Mouse (Mus musculus) liver, adult 2 months (tissue): ENCODE results near the gene 1600012H06Rik. TPM values are rescaled to one million over a fixed set of nuclear protein-coding genes. Genes with fewer than 3 reads are reported as not detected.
A peak's percentile ranks its signal among the peaks of the same experiment; 100 is the strongest.
"Not testable (repeated sequence)": the region's sequence is repeated elsewhere in the genome, so short reads cannot be mapped to it uniquely, and the experiment has no call there.

Experiments
- DNase-seq: peaks from one replicate; pipeline ENCODE4 v3.0.0-alpha.2; 2011; ENCODE audit warnings: low read depth, low spot score; ENCODE audit errors: extremely low read depth
- H3K27ac ChIP-seq: fragments of 200-500 bp; replicated peaks from 2 replicates; pipeline ENCODE4 v1.5.1; 2012; ENCODE audit warnings: low read depth, mild to moderate bottlenecking, control low read depth, inconsistent platforms, low read length; ENCODE audit not compliant: insufficient read depth
- H3K27me3 ChIP-seq: fragments of 200-500 bp; 2 replicates; pipeline ENCODE4 v1.6.1; 2012; ENCODE audit warnings: mild to moderate bottlenecking, moderate library complexity, low read length, inconsistent platforms; ENCODE audit not compliant: control insufficient read depth, insufficient read depth
- H3K36me3 ChIP-seq: fragments of 200-500 bp; 2 replicates; pipeline ENCODE4 v1.6.1; 2012; ENCODE audit warnings: low read length, inconsistent platforms; ENCODE audit not compliant: control insufficient read depth, insufficient read depth
- H3K4me1 ChIP-seq: fragments of 200-500 bp; 2 replicates; pipeline ENCODE4 v1.6.1; 2011; ENCODE audit warnings: low read length; ENCODE audit not compliant: control insufficient read depth, insufficient read depth
- H3K4me3 ChIP-seq: fragments of 200-500 bp; 2 replicates; pipeline ENCODE4 v1.5.1; 2011; ENCODE audit warnings: low read depth, mild to moderate bottlenecking, control low read depth, low read length, moderate library complexity; ENCODE audit not compliant: insufficient read depth
- H3K79me2 ChIP-seq: fragments of 200-500 bp; 2 replicates; pipeline ENCODE4 v1.6.1; 2012; ENCODE audit warnings: inconsistent platforms, mild to moderate bottlenecking, low read length, moderate library complexity; ENCODE audit not compliant: control insufficient read depth, insufficient read depth
- H3K9ac ChIP-seq: fragments of 200-500 bp; 2 replicates; pipeline ENCODE4 v1.6.1; 2012; ENCODE audit warnings: low read depth, mild to moderate bottlenecking, control low read depth, inconsistent platforms, low read length
- WGBS: fragments of 180-500 bp; shearing (Covaris S2); methylation state at CpG from one replicate; pipeline ENCODE4 v1.1.7; 2018; 5-methylcytosine and 5-hydroxymethylcytosine counted together
- polyA plus RNA-seq: library from polyadenylated mRNA; depleted of rRNA; stranded (reverse); fragments of >200 nt; gene quantifications from 2 replicates; pipeline ENCODE4 v1.2.3, GENCODE M21; 2012
- total RNA-seq: library from RNA; depleted of rRNA; stranded (reverse); fragments of >200 nt; gene quantifications from 2 replicates; pipeline ENCODE4 v1.2.3, GENCODE M21; 2014

The 1600012H06Rik gene
- total and polyA plus RNA-seq, 2 experiments: 16.7 to 21.1 TPM

DNA sequence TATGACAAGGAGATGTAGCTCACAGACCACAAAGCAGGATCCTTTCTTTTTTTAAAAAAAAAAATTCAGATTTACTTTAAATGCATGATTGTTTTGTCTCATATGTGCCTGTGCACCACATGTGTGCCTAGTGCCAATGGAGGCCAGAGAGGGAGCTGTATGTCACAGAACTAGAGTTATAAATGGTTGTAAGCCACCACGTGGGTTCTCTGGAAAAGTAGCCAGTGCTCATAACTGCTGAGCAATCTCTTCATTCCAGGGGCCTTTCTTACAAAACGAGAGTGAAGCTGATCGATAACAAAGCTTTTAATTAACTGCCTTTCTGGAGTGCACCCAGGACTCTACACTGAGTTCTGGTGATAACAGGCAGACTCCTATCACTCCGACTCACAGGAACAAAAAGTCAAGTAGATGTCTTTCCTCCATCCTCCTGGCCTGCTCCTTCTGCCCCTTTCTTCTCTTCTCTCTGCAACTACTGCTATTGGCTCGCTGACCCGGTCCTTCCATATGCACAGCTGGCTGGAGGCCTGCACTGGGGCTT is 25.5 kb downstream of the 1600012H06Rik start:
- not testable (repeated sequence) for H3K4me3 ChIP-seq, H3K4me1 ChIP-seq, H3K27me3 ChIP-seq, H3K79me2 ChIP-seq, H3K36me3 ChIP-seq, H3K9ac ChIP-seq, H3K27ac ChIP-seq, DNase-seq
- WGBS: no CpG with 5 or more reads among the region's 6 CpGs

DNA sequence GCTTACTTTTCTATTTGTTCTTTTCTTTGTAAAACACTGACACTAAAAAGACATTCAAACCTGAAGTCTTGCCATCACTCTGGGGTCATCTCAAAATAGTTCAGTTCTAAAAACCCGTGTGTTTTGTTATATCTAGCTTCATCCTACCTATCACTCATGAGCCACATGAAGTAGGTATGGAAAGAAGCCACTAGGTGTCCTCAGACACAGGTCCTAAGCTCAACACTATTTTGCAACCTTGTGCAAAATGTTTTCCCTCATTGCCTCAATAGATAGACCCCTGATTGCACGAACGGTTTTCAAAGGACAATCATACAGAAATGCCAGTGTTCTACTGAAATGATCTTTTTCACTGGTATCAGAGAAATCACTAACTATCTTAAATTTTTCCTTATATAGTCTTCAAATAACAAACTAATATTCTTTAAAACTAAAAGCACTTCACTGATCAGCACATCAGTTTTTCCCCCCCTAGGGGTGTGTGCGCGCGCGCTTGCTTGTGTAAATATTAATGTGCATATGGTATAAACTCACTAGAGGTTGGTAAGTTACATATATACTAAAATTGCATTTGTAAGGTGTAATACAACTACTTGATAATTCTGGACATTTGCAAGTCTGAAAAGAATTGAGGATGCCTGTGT is 34.9 kb downstream of the 1600012H06Rik start:
- not testable (repeated sequence) for H3K4me1 ChIP-seq, DNase-seq, H3K27me3 ChIP-seq, H3K9ac ChIP-seq, H3K27ac ChIP-seq, H3K4me3 ChIP-seq, H3K79me2 ChIP-seq, H3K36me3 ChIP-seq
- WGBS: 0% methylated on average over 4 of the region's 7 CpGs

DNA sequence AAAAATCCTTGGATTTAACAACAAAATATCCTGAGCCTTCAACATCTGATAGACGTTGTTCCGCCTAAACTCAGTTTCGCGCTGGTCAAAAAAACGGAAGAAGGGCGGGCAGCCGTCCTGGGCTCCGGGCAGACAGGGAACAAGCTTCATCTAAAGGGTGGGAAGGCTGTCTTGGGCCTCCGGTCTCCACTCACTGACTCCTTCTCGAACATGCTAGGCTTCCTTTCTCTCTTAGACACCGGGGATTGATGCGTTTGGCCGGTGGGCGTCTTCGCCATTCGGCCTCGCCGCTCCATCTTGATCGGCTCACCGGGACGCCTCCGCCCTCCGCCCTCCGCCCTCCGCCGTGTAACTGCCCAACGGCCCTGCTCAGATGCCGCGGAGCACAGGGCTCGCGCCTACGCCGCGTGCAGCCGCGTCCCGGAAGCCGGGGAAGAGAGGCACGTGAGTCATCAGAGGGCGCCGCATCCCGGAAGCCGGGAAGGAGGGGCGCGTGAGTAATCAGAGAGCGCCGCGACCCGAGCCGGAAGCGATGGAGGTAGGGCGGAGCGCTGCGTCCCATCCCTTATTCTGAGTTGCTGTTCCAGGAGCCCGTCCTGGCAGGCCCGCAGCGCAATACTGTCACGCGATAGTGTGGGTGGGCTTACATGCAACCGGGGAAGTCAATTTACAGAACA is 35.5 kb downstream of the 1600012H06Rik start, which contains the start of the genes 9030025P20Rik and Gm3417:
Gene 9030025P20Rik, plus strand, starts transcription at position 107 of the 677 bp plus-strand sequence.
Gene Gm3417, minus strand, starts transcription at position 429 of the 677 bp plus-strand sequence.
- H3K27me3 ChIP-seq, H3K36me3 ChIP-seq, H3K4me1 ChIP-seq, H3K4me3 ChIP-seq, H3K9ac ChIP-seq, H3K79me2 ChIP-seq, DNase-seq, H3K27ac ChIP-seq: not testable (repeated sequence)
- WGBS: no CpG with 5 or more reads among the region's 60 CpGs

DNA sequence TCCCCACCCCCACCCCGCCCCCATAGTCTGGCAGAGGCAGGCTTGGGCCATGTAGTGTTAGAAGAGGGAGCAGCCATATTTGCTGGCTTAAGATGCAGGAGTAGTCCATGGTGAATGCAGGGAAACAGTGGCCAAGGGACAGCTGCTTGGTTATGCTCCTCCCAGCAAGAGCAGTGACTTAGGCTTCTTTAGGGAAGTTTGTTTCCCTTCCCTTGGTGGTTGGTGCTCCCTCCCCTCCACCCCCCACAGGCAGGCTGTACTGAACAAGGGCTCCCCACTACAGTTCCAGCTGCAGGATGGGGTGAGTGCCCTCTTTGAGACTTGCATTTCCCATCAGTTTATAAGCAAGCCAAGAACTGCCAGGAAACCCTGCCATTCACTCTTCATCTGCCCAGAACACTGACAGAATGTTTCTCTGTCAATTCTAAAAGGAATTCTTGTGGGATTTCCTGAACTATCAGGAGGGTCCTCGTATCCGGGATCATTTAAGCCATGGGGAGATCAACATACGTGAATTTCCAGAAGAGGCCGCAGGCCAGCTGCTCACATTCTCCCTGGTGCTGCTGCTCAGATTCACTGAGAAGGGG is 47.2 kb downstream of the 1600012H06Rik start:
- H3K4me3 ChIP-seq, H3K27me3 ChIP-seq, H3K36me3 ChIP-seq, H3K79me2 ChIP-seq, DNase-seq, H3K9ac ChIP-seq, H3K4me1 ChIP-seq: not testable (repeated sequence)
- WGBS: 55% methylated on average over 4 of the region's 5 CpGs
- H3K27ac ChIP-seq: peak overlapping the region; percentile 44; the same call in 1 of the 2 replicates

DNA sequence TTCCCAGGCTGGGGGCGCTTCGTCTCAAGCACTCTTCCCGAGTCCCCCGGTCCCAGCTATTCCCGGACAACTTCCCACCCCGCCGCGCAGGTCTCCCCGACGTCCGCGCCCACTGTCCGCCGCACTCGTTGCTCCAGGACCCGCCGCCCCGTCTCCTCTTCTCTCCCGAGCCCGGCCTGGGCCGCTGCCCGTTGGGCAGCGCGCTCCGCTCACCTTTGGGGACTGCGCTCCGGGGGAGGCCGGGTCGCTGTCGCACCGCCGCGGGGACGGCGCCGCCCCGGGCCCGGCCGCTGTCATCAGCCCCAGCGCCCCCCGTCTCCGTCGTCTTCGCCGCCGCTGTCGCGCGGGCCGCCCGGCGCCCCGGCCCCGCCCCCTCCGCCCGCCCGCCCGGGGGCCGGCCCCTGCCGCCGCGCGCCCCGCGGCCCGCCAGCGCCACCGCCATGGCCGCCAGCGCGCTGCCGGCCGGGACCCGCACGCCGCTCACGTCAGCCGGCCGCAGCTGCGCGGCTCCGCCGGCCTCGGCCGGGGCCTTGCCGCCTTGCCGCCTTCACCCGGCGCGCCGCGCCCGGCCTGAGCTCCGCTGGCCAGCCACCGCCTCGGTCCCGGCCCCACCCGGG is 49.6 kb downstream of the 1600012H06Rik start:
- H3K27ac ChIP-seq, H3K9ac ChIP-seq, H3K4me3 ChIP-seq, H3K36me3 ChIP-seq, H3K27me3 ChIP-seq, DNase-seq, H3K4me1 ChIP-seq, H3K79me2 ChIP-seq: not testable (repeated sequence)
- WGBS: no CpG with 5 or more reads among the region's 98 CpGs

DNA sequence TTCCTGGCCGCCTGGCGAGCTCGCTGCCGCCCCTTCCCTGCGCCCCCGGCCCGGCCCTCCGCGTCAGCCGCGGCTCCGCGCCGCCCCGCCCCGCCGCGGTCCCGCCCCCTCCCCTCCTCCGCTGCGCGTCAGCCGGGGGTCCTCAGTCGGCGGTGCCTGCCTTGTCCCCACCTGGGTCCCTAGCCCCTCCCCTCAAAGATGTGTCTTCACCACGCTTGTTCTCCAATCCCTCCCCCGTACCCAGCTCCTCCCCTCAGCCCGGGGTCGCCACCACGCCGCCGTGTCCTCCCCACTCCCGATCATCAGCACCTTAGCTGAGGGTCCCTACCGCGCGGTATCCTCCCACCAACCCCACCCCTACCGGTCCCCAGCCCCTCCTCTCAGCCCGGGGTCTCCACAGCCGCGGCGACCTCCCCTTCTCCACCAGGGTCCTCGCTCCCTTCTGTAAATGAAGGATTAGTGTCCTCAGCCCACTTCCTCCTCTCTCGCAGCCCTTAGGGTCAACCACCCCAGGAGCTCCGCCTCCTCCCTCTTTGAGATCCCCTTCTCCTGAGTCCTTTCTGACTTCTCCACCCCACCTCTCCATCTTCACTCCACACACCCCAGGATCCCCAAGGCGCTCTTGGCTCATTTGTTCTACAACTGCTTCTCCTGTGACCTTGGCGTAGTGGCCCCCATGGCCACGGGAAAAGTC is 50.3 kb downstream of the 1600012H06Rik start:
- not testable (repeated sequence) for H3K27ac ChIP-seq, H3K4me3 ChIP-seq, H3K36me3 ChIP-seq, DNase-seq, H3K79me2 ChIP-seq, H3K9ac ChIP-seq, H3K4me1 ChIP-seq, H3K27me3 ChIP-seq
- WGBS: no CpG with 5 or more reads among the region's 47 CpGs

DNA sequence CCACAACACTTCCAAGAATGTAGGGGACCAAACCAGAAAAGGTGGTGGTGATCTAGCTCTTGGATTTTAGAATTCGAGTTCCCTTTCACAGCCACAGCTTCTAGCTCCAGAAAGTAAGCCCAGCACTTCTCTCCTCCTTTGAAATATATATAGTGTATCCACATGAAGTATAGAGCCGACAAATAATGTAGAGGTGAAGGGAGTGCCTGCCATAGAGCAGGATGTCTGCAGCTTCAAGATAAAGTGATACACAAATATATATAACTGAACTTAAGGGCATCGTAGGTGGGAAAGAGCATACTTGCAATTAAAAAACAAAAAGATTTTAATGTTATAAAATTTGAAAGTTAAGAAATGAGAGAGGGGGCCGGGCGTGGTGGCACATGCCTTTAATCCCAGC is 51.2 kb downstream of the 1600012H06Rik start:
- H3K27ac ChIP-seq, H3K79me2 ChIP-seq, H3K4me1 ChIP-seq, H3K4me3 ChIP-seq, H3K27me3 ChIP-seq, H3K36me3 ChIP-seq, DNase-seq, H3K9ac ChIP-seq: not testable (repeated sequence)
- no CpG with 5 or more reads among the region's 5 CpGs for WGBS

DNA sequence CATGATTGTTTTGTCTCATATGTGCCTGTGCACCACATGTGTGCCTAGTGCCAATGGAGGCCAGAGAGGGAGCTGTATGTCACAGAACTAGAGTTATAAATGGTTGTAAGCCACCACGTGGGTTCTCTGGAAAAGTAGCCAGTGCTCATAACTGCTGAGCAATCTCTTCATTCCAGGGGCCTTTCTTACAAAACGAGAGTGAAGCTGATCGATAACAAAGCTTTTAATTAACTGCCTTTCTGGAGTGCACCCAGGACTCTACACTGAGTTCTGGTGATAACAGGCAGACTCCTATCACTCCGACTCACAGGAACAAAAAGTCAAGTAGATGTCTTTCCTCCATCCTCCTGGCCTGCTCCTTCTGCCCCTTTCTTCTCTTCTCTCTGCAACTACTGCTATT is 57.1 kb downstream of the 1600012H06Rik start:
- H3K27ac ChIP-seq, DNase-seq, H3K4me3 ChIP-seq, H3K9ac ChIP-seq, H3K27me3 ChIP-seq, H3K79me2 ChIP-seq, H3K4me1 ChIP-seq, H3K36me3 ChIP-seq: not testable (repeated sequence)
- no CpG with 5 or more reads among the region's 4 CpGs for WGBS
